Mouse (Mus musculus): Measurements from ENCODE around the gene Blmh.
A peak's percentile ranks its signal among the peaks of the same experiment; 100 is the strongest.
"Not testable (repeated sequence)": the region's sequence is repeated elsewhere in the genome, so short reads cannot be mapped to it uniquely, and the experiment has no call there.

Blmh gene

DNA sequence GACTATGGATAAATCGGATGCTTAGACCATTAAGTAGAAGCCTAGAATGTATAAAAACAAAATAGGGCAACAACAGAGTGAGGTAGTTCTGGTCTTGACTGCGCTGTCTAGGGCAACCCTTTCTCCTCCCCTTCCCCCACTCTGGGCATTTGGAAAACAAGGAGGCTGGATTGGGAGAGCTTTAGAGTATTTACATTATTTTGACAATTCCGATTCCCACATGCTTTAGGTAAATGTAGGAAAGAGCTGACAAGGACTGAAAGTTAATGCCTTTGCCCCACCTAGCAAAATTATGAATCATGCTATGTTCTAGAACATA is 7.4 kb upstream of the Blmh start:
- no peak for DNase-seq

- no peak for DNase-seq
These were observed 4.0 kb upstream of the Blmh start for GRCm38 (mm10) chr11:76920607-76921006.

GRCm38 (mm10) chr11:76928586-76928985 is 4.0 kb downstream of the Blmh start:
- DNase-seq, result not testable (repeated sequence)

DNA sequence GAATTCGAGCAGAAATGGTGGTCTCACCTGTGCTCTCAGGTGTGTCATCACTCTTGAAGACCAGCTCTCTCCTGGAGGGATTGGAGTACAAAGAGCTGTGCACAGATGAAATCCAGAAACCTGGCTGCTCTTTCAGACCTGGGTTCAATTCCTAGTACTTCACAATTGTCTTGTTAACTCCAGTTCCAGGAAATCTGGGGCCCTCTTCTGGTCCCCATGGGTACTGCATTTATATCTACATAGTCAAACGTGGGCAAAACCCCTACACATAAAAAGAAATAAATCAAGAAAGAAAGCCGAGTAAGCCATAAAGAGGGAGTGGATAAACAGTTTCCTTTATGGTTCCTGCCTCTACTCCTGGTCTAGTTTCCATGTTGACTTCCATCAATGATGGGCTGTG is 8.6 kb downstream of the Blmh start:
- no peak for DNase-seq

DNA sequence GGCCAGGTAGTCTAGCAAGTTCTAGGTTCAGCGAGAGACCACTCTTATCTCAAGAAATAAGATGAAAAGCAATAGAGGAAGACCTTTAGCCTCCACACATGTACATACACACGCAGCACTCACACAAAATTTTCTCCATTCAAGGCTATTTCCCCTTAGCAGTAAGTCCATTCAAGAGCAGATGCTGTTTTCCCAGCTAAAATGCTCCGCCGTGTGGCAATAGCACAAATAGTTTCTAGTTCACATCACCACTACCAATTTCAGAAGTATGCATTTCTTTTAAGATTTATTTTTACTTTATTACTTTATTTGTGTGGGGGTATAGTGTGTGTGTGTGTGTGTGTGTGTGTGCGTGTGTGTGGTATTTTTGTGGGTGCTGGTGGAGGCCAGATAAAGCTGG is 12.0 kb downstream of the Blmh start:
- DNase-seq, result no peak

GRCm38 (mm10) chr11:76944839-76945238 is 20.2 kb downstream of the Blmh start:
- no peak for DNase-seq

DNA sequence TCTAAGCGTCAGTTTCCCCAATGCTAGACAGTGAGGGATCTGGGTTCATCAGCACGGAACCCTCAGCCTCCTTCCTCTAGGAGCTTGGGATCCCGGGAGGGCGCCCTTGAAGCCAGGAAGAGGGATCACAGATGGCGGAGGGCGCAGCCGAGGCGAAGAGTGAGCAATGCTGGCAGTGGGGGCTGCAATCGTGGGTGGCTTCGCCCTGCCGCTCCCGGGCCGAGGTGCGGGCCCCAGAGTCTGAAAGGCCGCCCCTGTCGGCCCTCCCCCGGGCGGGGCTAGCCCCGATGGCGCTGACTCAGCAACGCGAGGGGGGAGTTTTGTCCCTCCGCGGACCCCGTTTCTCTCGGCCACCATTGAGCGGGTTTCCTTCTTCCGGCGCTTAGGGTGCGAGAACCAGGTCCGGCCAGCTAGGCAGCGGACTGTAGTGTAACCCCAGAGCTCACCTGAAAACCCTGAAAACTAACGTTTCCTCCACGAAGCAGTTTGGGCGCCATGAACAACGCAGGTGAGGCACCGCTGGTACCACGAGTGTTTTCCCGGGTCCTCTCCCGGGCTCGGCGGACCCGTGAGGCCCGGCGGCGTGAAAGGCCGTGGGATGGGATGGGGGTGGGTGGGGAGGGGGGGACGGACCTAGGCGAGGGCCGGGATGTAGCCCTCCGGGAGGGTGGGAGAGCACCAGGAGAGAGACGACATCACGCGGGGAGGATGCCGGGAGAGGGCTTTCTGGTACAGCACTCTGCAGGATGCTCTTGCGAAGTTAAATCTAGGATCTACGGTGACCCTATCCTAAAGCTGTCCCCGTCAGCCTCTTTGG is 21.0 kb downstream of the Blmh start:
- peak; percentile 93 for DNase-seq

- peak; percentile 11 for DNase-seq
These were observed 21.6 kb downstream of the Blmh start for GRCm38 (mm10) chr11:76946203-76946585.

GRCm38 (mm10) chr11:76953536-76953935 is 28.9 kb downstream of the Blmh start:
- peak; percentile 5 for DNase-seq

GRCm38 (mm10) chr11:76965703-76966102 is 41.1 kb downstream of the Blmh start:
- DNase-seq, result no peak

- DNase-seq, result no peak
These were observed 45.7 kb downstream of the Blmh start for GRCm38 (mm10) chr11:76970328-76970727.

DNA sequence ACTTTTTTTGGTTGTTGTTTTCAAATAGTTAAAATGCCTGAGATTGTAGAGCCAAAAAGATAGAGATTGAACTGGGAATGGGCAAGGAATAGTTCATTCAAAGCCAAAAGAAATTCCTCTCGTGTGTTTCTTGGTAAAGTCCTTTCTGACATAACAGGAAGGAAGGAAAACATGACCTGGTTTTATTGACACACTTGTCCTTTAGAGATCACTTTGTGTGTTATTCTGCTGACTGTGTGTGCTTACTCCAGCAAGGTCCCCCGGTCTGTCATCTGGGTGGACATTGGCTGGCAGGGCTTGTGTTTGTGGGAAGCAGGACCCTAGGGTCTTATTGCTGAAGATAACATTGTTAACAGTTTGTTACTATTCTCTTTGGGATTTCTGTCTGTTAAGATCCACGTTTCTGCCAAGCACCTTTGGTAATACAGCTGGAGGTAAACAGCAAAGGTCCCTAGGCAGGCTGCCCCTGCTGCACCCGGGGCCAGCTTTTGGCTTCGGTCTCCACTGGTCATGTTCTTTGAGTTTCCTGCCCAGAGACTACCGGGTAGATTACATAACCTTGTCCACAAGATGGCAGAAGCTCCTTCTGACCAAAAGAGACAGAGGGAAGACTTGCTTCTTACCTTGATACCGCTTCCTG is 50.2 kb downstream of the Blmh start:
- no peak for DNase-seq

DNA sequence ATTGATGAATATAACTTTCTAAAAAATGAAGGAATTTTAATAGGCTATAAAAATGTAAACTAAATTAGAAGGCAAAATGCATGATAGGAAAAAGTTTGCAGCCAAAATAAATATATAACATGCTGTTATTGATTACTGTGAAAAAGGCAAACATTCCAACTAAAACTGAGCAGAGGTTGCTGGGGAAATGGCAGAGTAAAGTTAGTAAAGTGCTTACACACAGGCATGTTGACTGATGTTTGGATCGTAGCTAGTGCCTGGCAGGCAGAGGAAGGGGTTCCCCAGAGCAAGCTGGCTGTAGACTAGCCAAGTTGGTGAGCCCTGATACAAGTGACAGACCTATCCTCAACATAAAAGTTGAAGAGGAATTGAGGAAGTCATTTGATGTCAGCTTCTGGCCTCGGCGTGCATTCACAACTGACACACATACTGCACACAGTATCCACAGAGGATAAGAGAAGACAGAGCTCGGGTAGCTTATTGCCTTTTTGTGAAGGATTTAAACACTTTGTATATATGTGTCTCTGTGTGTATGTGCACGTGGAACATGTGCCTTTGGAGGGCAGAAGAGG is 57.0 kb downstream of the Blmh start:
- no peak for DNase-seq

DNA sequence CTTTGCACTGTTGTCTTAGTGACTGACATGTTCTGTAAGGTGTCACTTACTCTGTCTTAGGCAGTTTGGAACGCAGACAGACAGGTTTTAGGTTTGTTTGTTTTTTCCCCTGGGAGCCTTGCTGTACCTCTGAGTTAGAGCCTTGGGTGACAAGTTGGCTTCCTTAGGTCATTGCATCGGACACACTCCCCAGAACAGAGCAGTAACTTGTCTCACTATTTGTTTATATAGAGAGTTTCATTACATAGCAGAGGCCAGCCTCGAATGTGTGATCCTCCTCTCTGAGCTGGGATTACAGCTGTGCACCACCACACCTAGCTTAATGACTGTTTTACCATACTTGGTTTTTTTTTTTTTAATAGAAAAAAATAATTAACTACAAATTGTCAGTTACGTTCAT is 57.8 kb downstream of the Blmh start:
- no peak for DNase-seq

DNA sequence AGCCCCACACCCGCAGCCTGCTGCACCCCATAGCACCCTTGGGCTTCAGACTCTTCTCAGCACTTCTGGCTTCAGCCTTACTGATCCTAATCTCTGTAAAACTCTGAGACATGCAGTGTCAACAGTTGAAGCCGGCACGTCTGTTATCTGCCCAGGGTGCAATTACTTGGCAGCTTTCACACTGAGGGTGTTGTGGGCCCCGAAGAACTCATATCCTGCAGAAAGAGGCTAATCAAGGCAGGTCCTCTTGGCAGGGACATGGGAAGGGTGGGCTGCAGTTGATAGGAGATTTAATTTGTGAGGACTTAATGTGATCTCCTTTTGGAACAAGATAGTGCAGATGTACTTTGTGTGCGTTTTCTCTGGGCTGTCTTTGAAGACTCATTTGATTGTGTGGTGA is 59.0 kb downstream of the Blmh start:
- no peak for DNase-seq

DNA sequence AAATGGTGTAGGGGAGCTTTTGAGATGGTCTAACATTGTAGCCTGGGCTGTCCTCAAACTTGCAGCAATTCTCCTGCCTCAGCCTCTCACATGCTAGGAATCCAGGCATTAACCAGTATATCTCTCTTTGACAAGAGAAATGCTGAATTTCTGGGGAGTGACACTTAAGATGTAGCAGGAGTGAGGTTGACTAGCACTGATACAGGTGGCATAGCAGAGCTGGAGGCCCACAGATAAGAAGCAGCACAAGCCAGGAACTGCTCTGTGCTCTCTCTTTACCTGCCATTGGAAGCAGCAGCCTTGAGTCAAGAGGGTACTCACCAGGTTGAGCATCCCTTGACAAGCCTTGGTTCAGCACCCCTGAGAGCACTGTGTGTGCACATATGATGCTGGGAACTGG is 59.6 kb downstream of the Blmh start:
- DNase-seq, result no peak

- no peak for DNase-seq
These were observed 66.2 kb downstream of the Blmh start for GRCm38 (mm10) chr11:76990839-76991238.

DNA sequence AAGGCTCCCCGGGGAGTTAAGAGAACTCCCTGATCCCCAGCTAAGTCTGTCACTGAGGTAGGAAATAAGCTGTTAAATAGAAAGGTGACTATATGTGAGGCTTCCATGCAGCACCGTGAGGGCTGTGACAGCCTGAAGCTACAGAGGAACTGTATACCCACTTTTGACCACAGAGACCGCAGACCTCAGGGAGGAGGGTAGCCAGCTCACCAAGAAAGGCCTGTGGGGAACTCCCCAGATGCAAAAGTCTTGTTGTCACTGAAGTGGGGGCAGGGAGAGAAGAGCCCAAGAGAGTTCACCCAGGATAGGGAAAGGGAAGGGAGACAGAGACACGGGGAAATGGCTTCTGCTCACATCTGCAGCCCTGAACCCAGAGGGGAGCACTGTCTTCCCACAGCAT is 68.3 kb downstream of the Blmh start:
- no peak for DNase-seq

GRCm38 (mm10) chr11:76995966-76996672 is 71.5 kb downstream of the Blmh start:
- DNase-seq, result peak; percentile 6

- peak; percentile 63 for DNase-seq
These were observed 72.7 kb downstream of the Blmh start for GRCm38 (mm10) chr11:76997305-76997704.

DNA sequence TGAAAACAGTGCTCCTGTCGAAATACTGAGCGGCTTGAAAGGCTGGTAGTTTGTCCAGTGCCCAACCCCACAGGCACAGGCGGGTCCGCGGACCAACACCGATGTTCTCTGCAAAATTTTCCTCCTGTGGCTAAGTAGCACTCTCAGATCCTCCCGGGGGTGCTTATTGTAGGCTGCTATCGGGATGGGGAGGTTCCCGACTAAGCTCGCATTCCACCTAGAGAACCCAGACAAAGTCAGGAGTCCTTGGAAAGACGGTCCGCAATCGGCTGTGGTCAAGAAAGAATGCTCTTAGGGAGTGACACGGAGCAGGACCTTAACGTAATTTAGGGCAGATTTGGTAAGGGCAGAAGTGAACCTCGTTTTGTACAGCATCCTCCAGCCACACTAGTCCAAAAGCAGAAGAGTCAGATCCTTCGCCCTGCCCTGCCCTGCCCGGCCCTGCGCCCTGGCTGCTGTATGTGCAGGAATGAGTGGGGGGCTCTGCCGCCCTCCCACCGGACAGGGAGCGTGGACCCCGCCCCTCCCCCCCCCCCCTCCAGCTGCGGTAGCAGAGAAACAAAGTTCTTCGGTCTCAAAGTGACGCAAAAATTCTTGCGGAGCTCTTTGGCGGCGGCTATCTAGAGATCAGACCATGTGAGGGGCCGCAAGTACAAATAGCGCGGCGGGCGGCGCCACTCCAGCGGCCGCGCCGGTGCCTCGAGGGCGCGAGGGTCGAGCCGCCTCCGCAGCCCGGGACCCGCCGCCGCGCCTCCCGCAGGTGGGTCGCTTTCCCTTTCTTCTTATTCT is 73.5 kb downstream of the Blmh start, which contains the start of gene Slc6a4:
Slc6a4 (plus strand) TSS at position 688 of the 789 bp plus-strand sequence.
- DNase-seq, result peak; percentile 7

DNA sequence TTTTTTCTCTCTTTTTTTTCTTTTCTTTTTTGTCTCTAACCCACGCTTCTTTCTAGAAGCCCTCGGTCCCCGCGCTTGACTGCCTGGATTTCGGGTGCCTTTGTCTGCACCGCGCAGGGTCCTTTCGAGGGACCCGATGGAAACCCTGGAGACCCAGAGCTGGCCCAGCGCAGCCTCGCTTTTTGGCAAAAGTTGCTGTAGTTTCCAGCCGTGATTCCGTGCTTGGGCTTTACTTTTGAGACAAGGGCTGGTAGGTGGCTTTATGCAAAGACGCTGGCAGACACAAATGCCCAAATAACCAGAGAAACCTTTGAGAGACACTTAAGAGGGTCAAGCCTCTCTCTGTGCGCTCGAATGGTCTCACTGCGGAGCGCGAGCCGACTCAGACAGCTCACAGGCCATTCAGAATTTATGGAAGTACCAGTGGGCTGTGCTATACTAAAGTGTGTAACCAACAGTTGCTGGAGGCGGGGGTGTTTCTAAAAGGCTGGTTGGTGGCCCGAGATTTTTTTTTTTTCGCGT is 74.2 kb downstream of the Blmh start:
- DNase-seq, result peak; percentile 12

DNA sequence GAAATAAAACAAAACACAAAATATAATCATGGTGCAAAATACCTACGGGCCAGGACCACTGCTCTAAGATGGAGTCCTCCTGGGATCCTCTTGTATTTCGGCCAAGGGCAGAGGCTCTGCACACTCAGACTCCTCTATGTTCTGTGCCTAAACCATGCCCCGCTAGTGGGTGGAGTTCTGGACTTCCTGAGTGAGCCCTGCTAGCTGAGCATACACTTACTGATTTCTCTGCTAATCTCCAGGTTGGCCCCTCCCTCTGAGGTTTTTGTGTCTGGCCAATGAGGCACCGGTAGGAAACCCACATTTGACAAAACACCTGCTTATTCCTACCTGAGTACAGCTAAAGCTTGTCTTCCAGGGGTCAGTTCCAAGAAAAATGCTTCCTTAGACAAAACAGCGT is 76.1 kb downstream of the Blmh start:
- no peak for DNase-seq
